Mouse (Mus musculus) adrenal gland, postnatal 4 days (tissue): Measurements from ENCODE around the gene 1700018B08Rik. TPM values are rescaled to one million over a fixed set of nuclear protein-coding genes. Genes with fewer than 3 reads are reported as not detected.

Source experiments
- DNase-seq, 2 experiments: peaks; one replicate each; pipeline ENCODE4 v3.0.0; 2021 to 2022; ENCODE audit warnings: low spot score in 2 of 2, mixed read lengths in 2 of 2
- total RNA-seq, 2 experiments: library from RNA; stranded (reverse); gene quantifications; 2 replicates each; pipeline ENCODE4 v1.2.3; 2021

The 1700018B08Rik gene
- total RNA-seq, 2 experiments from 2014 or later = not detected

DNA sequence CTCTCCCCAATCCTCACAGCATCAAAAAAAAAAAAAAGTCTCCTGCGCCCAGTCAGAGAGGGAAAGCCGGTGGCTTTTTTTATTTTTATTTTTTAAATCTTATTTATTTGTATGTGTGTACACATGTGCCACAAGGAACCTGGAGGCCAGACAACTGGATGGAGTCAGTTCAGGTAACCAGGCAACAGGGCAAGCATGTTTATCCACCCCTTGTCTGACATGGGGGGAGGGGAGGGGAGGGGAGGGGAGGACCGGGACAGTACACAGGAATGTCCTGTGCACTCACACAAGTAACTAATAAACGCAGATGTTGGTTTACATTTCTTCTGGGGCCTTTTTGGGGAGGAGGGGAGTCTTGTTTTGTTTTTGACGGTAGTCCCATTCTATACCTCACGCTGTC lies 19.6 kb upstream of the 1700018B08Rik start:
- DNase-seq = no peak

GRCm38 (mm10) chr8:121562941-121563351 lies 18.8 kb upstream of the 1700018B08Rik start:
- no peak for DNase-seq

GRCm38 (mm10) chr8:121561636-121562345 lies 17.7 kb upstream of the 1700018B08Rik start:
- DNase-seq = no peak

GRCm38 (mm10) chr8:121560432-121561100 lies 16.4 kb upstream of the 1700018B08Rik start:
- DNase-seq = no peak

GRCm38 (mm10) chr8:121559801-121560200 lies 15.7 kb upstream of the 1700018B08Rik start:
- DNase-seq = no peak

- DNase-seq = no peak
Measured at GRCm38 (mm10) chr8:121558538-121558937, 14.4 kb upstream of the 1700018B08Rik start.

DNA sequence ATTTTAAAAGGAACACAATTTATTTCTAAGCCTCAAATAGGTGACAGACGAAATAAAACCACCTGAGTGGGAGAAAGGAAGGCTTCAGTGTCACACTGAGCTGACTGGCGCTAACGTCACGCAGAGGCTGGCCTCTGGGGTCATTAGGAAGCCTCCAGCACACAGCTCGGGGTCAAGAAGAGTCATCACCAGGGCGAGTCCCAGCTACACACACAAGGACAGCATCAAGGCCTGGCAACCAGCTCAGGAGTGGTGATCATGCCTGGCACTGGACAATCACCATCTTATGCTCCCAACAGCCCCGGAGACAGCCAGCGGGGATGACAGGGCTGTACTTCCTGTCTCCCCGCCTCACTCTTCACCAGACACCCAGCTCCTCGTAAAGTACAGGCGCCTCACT lies 13.6 kb upstream of the 1700018B08Rik start:
- no peak for DNase-seq

- no peak for DNase-seq
Measured at GRCm38 (mm10) chr8:121553831-121554475, 9.8 kb upstream of the 1700018B08Rik start.

GRCm38 (mm10) chr8:121552506-121552905 lies 8.4 kb upstream of the 1700018B08Rik start:
- no peak for DNase-seq

DNA sequence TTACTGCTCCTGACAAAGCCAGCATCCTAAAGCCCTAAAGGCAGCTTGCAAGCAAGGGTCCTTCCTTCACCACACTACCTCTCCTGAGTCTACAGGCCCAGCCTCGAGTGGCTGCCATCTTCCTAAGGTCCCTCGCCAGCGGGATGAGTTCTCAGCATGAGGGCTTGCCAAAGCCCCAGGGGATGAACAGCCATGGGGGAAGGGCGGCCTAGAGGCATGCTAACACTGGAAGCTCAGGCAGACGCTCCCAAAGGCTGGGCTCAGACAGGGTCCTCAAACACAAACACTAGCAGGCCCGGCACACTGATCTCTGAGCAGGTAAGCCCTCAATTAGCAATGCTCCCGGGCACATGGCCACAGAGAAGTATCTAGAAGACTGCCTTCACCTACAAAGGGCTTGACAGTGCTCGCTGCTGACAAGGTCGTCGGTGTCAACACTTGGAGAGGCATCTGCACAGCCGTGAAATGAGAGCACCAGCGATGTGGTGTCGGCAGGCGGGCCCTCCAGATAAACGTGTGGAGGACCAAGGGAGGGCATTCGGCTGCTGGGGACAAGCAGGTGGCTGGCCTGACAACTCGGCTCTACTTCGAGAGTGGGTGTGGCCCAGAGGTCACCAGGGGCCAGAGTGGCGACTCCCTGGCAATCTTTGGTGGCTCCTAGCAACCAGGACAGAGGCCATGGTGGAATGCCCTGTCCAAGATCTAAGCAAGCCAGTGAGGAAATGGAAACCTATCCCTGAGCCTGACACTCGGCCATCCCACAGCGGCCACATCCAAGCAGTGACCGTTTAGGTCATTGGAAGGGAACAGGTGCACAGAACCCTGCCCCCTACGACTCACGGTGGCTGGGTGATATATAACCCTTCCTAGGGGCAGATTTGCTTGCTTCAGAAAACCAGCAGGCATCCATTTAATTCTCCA lies 7.2 kb upstream of the 1700018B08Rik start:
- no peak for DNase-seq

DNA sequence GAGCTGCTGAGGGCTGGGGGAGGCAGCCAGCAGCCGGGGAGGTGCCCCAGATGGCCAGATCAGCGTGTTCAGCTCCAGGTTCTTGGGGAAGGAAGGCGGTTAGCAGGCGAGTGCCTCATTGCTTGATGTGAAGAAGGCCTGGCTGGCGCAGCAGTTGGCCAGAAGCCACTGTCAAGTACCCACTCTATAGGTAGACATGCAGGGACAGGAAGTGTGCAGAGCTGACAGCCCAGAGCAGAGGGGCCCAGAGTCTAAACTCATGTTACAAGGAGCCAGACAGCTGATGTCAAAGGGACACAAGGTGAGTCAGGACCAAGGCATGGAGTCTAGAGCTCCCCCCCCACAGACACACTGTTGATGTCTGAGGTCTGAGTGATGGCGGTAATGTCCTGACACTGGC lies 5.9 kb upstream of the 1700018B08Rik start:
- no peak for DNase-seq

DNA sequence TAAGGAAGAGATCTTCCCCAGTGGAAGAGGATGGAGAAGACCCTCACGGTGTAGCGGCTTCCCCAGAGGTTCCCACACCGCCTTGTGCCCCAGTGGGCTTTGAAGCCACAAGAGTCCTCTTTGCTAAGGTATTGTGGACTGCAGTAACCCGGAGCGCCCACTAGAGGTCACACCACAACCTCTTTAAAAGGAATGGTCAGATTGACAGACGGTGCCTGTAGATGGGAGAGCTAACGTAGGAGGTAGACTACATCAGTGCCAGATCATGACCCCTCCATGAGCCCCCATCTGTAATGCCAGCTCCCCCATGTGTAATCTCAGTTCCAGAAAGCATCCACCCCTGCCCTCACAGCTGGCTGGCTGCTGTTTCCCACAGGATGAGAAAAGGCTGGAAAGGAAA lies 3.0 kb upstream of the 1700018B08Rik start:
- peak in 1 of 2 experiments; percentile 47 for DNase-seq

DNA sequence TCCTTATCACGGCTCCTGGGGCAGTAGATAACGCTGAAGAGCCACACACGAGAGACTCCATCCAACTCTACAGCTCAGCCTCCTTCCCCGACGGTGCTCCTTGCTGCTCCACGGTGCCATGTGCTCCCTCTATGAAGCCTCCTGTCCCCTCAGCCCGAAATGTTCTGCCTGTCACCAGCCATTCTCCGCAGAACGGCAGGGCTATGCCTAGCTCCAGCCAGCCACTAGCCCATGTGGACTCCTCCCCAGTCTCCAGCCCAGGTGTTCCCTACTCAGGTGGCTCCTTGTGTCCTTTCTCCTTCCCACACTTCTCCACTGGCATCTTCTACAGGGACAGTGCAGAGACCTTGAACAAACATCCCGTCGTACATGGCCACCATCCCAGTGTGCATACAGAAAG lies 816 bp upstream of the 1700018B08Rik start:
- no peak for DNase-seq

DNA sequence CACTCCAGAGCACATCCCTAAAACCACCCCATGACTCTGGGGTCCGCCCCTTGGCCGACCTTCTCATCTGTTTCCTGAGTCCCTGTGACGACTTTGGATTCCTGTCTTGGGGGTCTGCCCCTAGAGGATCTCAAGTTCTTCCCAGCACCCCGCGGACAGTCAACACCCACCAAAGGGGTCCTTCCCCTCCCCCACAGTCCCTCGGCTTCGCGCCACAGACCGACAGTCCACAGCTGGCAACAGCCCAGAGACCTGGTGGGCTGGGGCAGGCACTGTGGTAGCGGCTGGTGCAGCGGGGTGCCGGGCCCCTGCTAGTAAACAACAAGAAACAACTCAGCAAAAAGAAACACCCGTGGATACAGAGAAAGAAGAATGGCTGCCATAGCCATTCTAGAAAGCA lies 1.2 kb downstream of the 1700018B08Rik start:
- no peak for DNase-seq

GRCm38 (mm10) chr8:121541862-121542261 lies 2.3 kb downstream of the 1700018B08Rik start:
- DNase-seq = no peak

DNA sequence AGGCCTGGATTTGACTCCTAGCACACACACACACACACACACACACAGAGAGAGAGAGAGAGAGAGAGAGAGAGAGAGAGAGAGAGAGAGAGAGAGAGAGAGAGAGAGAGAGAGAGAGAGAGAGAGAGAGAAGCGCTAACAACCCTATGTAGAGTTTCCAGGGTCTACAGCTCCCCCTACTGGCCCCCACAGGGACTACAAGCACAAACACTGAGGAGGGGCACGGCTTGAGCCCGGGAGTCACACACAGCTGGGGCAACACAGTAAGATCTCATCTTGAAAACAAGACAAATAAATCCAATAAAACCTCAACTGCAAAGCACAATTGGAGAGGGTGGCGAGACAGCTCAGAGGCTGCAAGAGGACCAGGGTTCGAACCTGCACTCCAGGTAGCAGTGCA lies 11.7 kb downstream of the 1700018B08Rik start:
- DNase-seq = no peak

DNA sequence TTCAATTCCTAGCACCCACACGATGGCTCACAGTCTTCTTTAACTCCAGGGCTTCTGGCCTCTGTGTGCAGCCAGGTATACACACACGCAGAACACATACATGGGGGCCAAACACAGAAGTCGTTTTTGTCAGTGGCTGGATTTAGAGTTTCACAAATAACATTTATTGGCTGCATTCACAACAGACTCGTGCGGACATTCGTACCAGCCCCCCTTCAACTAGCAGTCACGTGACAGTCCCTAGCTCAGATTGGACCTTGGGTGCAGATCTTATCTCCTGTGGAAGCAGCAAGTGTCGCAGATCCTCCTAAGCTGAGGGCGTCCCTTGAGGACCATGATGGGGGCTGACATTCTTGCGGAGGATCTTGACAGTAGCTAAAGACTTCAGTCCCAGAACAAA lies 13.5 kb downstream of the 1700018B08Rik start:
- DNase-seq = no peak

GRCm38 (mm10) chr8:121528790-121529189 lies 15.3 kb downstream of the 1700018B08Rik start:
- DNase-seq = no peak

DNA sequence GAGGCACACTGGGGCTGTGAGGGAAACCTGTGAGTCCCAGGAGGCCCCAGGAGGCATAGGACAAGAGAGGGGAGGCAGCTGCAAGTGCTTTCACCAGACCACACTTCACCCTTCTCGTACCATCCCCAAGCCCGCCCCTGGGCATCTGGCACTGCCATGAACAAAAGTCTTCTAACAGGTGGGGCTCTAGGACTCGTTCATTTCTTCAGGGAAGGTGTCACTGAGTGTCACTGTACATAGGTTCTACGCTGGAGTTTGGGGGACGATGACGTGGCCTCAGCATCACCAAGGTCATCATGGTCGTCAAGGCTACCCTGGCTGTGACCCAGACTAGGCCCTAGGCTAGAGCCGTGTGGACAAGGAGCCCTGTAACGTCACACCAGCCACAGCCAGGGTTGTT lies 16.4 kb downstream of the 1700018B08Rik start:
- DNase-seq = no peak

- DNase-seq = no peak
Measured at GRCm38 (mm10) chr8:121526811-121527550, 17.1 kb downstream of the 1700018B08Rik start.
